Mouse (Mus musculus) heart, embryonic 15.5 days (tissue): Measurements from ENCODE around the gene Epb41. TPM values are rescaled to one million over a fixed set of nuclear protein-coding genes. Genes with fewer than 3 reads are reported as not detected.

Experiments used
- ATAC-seq: fragments of 200-750 bp; cut with Nextera tagmentation; replicated peaks from 2 replicates; pipeline ENCODE4 v1.8.0; 2017; ENCODE audit warnings: low read depth, moderate TSS enrichment; ENCODE audit not compliant: insufficient number of reproducible peaks, insufficient read depth, low FRiP score
- H3K27ac ChIP-seq: fragments of 300-500 bp; sonication (generic); 2 replicates; pipeline ENCODE4 v1.5.1; 2015; ENCODE audit warnings: mild to moderate bottlenecking, inconsistent platforms
- H3K27me3 ChIP-seq: fragments of 300-500 bp; sonication (generic); 2 replicates; pipeline ENCODE4 v1.6.1; 2015; ENCODE audit warnings: inconsistent platforms
- H3K36me3 ChIP-seq: fragments of 300-500 bp; sonication (generic); 2 replicates; pipeline ENCODE4 v1.6.1; 2015; ENCODE audit warnings: mild to moderate bottlenecking, inconsistent platforms
- H3K4me1 ChIP-seq: fragments of 300-500 bp; sonication (generic); replicated peaks from 2 replicates; pipeline ENCODE4 v1.6.1; 2015; ENCODE audit warnings: inconsistent platforms
- H3K4me2 ChIP-seq: fragments of 300-500 bp; sonication (generic); 2 replicates; pipeline ENCODE4 v1.6.1; 2015; ENCODE audit warnings: inconsistent platforms, mild to moderate bottlenecking, moderate library complexity
- H3K4me3 ChIP-seq: fragments of 300-500 bp; sonication (generic); 2 replicates; pipeline ENCODE4 v1.5.1; 2015; ENCODE audit warnings: mild to moderate bottlenecking, inconsistent platforms
- H3K9ac ChIP-seq: fragments of 300-500 bp; sonication (generic); 2 replicates; pipeline ENCODE4 v1.6.1; 2015; ENCODE audit warnings: mild to moderate bottlenecking, inconsistent platforms
- H3K9me3 ChIP-seq: fragments of 300-500 bp; sonication (generic); replicated peaks from 2 replicates; pipeline ENCODE4 v1.6.1; 2016; ENCODE audit warnings: inconsistent platforms
- WGBS: fragments of 180-500 bp; shearing (Covaris S2); methylation state at CpG from one replicate; pipeline ENCODE4 v1.1.7; 2015; ENCODE audit warnings: mixed read lengths; 5-methylcytosine and 5-hydroxymethylcytosine counted together
- polyA plus RNA-seq: library from polyadenylated mRNA; unstranded; fragments of >200 nt; fragmentation: Nextera tagmentation; extraction: Ambion mirVana; gene quantifications from 2 replicates; pipeline ENCODE4 v1.2.1, GENCODE M21; 2015

Epb41 gene
- polyA plus RNA-seq = 75.6 and 86.4 TPM in 2 replicates

- Histone ChIP-seq H3K27ac (peak within 1 kb of the TSS; percentile 93), H3K9me3 (no peaks in the 10 kb centered on the region), H3K4me1 (peaks cover 61% of the 10 kb centered on the region), H3K27me3 (no peaks in the 10 kb centered on the region), H3K9ac (peak within 1 kb of the TSS; percentile 84), H3K36me3 (no peaks in the 10 kb centered on the region), H3K4me3 (peak within 1 kb of the TSS; percentile 88), H3K4me2 (peak within 1 kb of the TSS; percentile 84)
- 2% methylated on average over 47 of the region's 47 CpGs for WGBS
- peak; percentile 92 for ATAC-seq
Observed at GRCm38 (mm10) chr4:132074933-132075769, at the start of gene Epb41. Epb41 (minus strand) TSS chr4:132075321.

DNA sequence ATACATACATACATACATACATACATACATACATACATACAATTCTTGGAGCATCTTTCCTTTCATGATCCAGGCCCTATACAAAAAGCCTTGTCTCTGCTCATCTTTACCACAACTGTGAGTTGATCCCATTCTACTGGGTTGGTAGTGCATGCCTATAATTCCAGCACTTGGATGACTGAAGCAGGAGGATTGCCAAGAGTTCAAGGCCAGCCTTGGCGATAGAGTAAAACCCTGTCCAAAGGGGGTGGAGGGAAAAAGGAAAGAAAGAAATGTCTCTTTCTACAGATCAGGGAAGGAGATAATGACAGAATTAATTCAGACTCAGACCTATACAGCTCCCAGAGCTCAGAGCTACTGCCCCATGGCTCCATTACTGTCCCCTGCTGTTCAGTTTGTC is 48.0 kb upstream of the Epb41 start:
- H3K4me1 ChIP-seq = peaks cover 14% of the 10 kb centered on the region
- WGBS = 93% methylated on average over 1 of the region's 1 CpGs
- ATAC-seq = no peak
- no peaks in the 10 kb centered on the region for H3K36me3 ChIP-seq
- H3K9ac ChIP-seq = no peak overlapping the region
- no peaks in the 10 kb centered on the region for H3K27me3 ChIP-seq
- H3K9me3 ChIP-seq = no peaks in the 10 kb centered on the region
- no peak overlapping the region for H3K27ac ChIP-seq
- no peak overlapping the region for H3K4me3 ChIP-seq
- no peak overlapping the region for H3K4me2 ChIP-seq

DNA sequence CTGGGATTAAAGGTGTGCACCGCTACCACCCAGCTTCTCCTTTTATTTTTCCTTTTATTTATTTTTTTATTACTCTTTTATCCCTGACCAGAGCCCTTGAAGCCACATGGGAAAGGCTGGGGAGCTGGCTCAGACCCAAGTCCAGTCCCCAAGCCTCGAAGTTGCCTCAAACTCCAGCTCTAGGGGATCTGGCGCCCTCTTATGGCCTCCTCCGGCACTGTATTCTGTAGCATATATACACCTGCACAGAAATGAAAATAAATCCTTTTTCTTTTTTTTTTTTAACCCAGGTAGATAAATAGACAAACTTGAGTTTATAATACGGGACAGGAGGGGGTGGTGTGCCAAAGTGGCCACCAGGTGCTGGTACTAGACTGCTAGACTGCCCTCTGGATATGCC is 46.6 kb upstream of the Epb41 start:
- no peak for ATAC-seq
- H3K27me3 ChIP-seq = no peaks in the 10 kb centered on the region; the same call in 1 of the 2 replicates
- H3K36me3 ChIP-seq = no peaks in the 10 kb centered on the region
- WGBS = 76% methylated on average over 5 of the region's 5 CpGs
- no peak overlapping the region for H3K27ac ChIP-seq
- H3K4me2 ChIP-seq = no peak overlapping the region
- H3K4me1 ChIP-seq = peaks cover 8% of the 10 kb centered on the region
- H3K9ac ChIP-seq = no peak overlapping the region
- H3K4me3 ChIP-seq = no peak overlapping the region
- H3K9me3 ChIP-seq = no peaks in the 10 kb centered on the region

DNA sequence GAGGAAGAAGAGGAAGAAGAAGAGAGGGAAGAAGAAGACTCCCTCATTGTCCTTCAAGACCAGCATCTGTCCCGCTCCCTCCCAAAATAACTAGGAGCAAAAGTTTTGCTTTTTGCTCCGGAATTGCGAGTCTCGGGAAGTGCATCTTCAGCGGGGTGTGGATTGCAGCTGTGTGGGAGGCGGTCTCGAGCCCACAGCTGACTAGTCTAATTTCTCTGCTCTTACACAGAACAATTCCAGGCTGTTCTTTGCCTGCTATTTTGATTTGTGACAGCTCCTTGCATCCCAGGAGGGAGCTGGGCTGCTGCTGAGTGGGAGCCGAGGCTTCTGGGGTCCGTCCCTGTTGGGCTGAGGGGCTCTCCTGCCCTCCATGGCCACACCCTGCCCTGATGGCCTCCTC is 44.4 kb upstream of the Epb41 start:
- Histone ChIP-seq H3K27ac (no peak overlapping the region), H3K4me1 (no peaks in the 10 kb centered on the region), H3K4me2 (no peak overlapping the region), H3K27me3 (no peaks in the 10 kb centered on the region; the same call in 1 of the 2 replicates), H3K4me3 (no peak overlapping the region), H3K36me3 (no peaks in the 10 kb centered on the region), H3K9ac (no peak overlapping the region), H3K9me3 (no peaks in the 10 kb centered on the region)
- ATAC-seq = no peak
- WGBS = 62% methylated on average over 9 of the region's 9 CpGs

DNA sequence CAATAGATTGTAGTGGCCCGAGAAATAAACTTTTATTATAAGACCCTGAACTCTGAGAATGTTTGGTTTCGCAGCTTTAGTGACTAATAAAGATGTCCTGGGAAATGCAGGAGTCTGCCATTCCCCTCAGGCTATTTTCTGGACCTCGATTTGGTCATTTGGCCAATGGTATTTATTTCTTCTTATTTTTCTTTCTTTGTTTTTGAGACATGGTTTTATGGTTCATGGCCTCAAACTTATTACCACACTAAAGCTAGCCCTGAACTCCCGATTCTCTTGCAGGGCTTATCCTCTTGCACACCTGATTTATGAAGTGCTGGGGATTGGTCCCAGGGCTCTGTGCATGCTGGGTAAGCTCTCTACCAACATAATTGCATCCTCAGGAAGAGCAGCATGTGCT is 41.2 kb upstream of the Epb41 start:
- no peak for ATAC-seq
- 78% methylated on average over 4 of the region's 4 CpGs for WGBS
- no peak overlapping the region for H3K27ac ChIP-seq
- peaks cover 8% of the 10 kb centered on the region for H3K4me1 ChIP-seq
- H3K27me3 ChIP-seq = peaks cover 12% of the 10 kb centered on the region
- H3K36me3 ChIP-seq = no peaks in the 10 kb centered on the region
- H3K9ac ChIP-seq = no peak overlapping the region
- no peaks in the 10 kb centered on the region for H3K9me3 ChIP-seq
- H3K4me3 ChIP-seq = no peak overlapping the region
- no peak overlapping the region for H3K4me2 ChIP-seq

DNA sequence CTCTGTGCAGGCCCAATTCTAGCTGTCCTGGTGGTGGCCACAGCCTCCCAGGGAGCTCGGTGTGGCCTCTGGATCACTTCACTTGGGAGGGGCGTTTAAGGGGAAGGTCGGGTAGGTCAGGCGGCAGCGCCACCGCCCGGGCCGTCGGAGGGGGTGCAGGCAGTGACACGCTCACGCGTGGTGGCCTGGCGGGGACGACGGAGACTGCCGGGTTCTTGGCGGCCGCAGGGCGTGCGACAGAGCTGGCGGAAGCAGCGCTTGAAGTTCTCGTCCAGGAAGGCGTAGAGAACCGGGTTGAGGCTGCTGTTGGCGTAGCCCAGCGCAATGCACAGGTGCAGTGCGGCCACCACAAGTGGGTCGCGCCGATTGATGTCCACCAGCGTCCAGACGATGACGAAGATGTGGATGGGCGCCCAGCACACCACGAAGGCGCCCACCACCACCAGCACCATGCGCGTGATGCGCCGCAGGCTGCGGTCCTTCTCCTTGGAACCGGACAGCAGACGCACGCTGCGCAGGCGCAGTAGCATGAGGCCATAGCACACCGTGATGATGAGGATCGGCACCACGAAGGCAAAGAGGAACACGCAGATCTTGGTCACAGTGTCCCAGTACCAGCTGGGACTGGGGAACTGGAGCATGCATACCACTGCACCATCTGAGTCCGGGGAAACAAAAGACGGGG is 38.4 kb upstream of the Epb41 start:
- no peaks in the 10 kb centered on the region for H3K36me3 ChIP-seq
- H3K27me3 ChIP-seq = peaks cover 15% of the 10 kb centered on the region
- H3K4me2 ChIP-seq = peak overlapping the region; percentile 71
- H3K9me3 ChIP-seq = no peaks in the 10 kb centered on the region
- H3K27ac ChIP-seq = no peak overlapping the region
- peak overlapping the region; percentile 32 for H3K9ac ChIP-seq
- ATAC-seq = no peak
- H3K4me3 ChIP-seq = peak overlapping the region; percentile 44
- peaks cover 8% of the 10 kb centered on the region for H3K4me1 ChIP-seq
- 26% methylated on average over 53 of the region's 53 CpGs for whole genome bisulfite sequencing

GRCm38 (mm10) chr4:132111227-132111626 is 36.1 kb upstream of the Epb41 start:
- Histone ChIP-seq H3K4me3 (no peak overlapping the region), H3K4me2 (no peak overlapping the region), H3K36me3 (no peaks in the 10 kb centered on the region), H3K9ac (no peak overlapping the region), H3K27me3 (peaks cover 15% of the 10 kb centered on the region), H3K4me1 (peaks cover 8% of the 10 kb centered on the region), H3K9me3 (no peaks in the 10 kb centered on the region), H3K27ac (no peak overlapping the region)
- ATAC-seq = no peak
- WGBS = 87% methylated on average over 4 of the region's 4 CpGs

DNA sequence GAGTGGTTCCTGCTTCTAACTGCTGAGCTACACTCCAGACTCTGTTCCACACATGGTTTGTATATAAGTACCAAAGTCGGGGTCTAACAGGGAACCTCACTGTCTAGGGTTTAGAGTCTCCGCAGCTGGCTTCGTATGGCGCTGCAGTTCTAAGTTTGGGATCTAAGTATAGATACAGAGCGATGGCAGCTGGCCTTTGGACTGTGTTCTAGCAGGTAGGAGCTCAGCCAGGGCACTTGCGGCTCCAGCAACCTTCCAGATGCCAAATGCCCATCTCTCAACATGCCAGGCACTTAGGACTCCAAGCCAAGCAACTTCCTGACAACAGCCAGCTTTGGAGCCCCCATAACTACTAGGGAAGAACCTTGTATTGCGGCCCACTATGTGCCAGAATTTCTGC is 33.1 kb upstream of the Epb41 start:
- 87% methylated on average over 7 of the region's 7 CpGs for WGBS
- H3K4me3 ChIP-seq = no peak overlapping the region
- no peaks in the 10 kb centered on the region for H3K36me3 ChIP-seq
- H3K27me3 ChIP-seq = peaks cover 5% of the 10 kb centered on the region
- peaks cover 2% of the 10 kb centered on the region for H3K4me1 ChIP-seq
- H3K4me2 ChIP-seq = no peak overlapping the region
- no peak for ATAC-seq
- no peak overlapping the region for H3K9ac ChIP-seq
- H3K9me3 ChIP-seq = no peaks in the 10 kb centered on the region
- no peak overlapping the region for H3K27ac ChIP-seq

DNA sequence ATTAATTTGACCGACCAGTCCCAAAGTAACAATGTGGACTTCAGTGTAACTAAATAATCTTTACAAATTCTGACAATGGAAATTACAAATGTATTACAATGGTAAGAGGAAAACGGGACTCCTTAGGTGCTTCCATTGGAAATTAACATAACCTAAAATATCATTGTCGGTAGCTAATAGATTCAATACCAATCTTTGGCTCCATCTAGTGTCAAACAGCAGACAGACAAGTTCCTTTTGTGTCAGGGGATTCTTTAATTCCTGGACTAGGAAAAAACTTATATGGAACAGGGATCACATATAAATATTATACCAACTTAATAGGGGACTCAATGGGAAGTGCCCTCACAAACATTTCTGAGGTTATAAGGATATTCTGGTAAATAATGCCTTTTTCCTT is 26.0 kb upstream of the Epb41 start:
- Histone ChIP-seq H3K27me3 (no peaks in the 10 kb centered on the region), H3K4me2 (no peak overlapping the region), H3K36me3 (no peaks in the 10 kb centered on the region), H3K9me3 (no peaks in the 10 kb centered on the region), H3K27ac (no peak overlapping the region), H3K4me1 (peaks cover 6% of the 10 kb centered on the region), H3K9ac (no peak overlapping the region), H3K4me3 (no peak overlapping the region)
- ATAC-seq = no peak
- 40% methylated on average over 3 of the region's 3 CpGs for WGBS

DNA sequence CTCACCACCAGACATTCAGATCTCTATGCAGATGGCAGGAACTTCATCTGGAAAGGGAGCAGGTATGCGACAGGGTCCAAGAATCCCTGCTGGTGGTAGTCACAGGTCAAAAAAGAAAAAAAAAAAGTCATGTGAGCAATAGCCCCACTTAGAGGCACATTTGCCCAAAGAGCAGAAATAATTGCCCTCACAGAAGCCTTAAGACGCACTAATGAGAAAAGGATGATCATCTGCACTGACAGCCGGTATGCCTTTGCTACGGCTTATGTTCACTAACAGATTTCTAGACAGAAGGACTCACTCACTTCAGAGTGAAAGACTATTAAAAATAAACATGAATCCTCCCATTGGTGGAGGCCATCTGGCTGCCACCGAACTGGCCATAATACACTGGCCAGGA is 24.4 kb upstream of the Epb41 start:
- Histone ChIP-seq H3K4me3 (no peak overlapping the region), H3K36me3 (no peaks in the 10 kb centered on the region), H3K9me3 (no peaks in the 10 kb centered on the region), H3K9ac (no peak overlapping the region), H3K27me3 (no peaks in the 10 kb centered on the region), H3K4me1 (peaks cover 6% of the 10 kb centered on the region), H3K4me2 (no peak overlapping the region), H3K27ac (no peak overlapping the region)
- WGBS = 57% methylated on average over 5 of the region's 5 CpGs
- ATAC-seq = no peak

GRCm38 (mm10) chr4:132095043-132095442 is 19.9 kb upstream of the Epb41 start:
- Histone ChIP-seq H3K4me1 (peaks cover 6% of the 10 kb centered on the region), H3K4me3 (no peak overlapping the region), H3K27ac (no peak overlapping the region), H3K27me3 (no peaks in the 10 kb centered on the region), H3K9me3 (no peaks in the 10 kb centered on the region), H3K36me3 (no peaks in the 10 kb centered on the region), H3K4me2 (no peak overlapping the region), H3K9ac (no peak overlapping the region)
- WGBS = 58% methylated on average over 7 of the region's 7 CpGs
- ATAC-seq = no peak
